24 mouse cellular contexts compared by ENCODE assay signal in the genomic region with DNA sequence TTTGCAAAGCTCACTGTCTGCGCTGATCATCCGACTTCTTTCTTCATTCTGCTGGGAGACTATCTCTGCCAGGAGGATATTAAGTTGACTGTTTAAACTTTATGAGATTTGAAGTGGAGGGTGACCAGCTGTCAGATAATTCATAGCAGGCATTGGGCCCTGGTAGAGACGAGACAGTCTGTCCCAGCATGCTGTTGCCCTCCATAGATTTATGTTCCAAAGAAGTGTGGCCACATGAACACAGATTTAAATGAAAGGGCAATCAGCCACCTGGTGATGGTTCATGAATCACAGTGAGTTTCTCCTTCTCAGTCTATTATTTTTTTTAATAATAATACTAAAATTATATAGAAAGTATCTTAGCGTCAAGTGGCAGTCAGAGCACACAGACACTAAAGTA.
"Had no signal": no experiment of that assay in that cellular context is flagged by ENCODE, and none has a peak within 500 bp of the region (broad histone marks: within the 10 kb centered on the region; RNA-seq: fewer than 3 reads in every experiment).

No protein-coding gene starts in this region.

- H3K4me2 ChIP-seq: heart, embryonic 11.5 days; heart, embryonic 13.5 days; heart, embryonic 15.5 days; hindbrain, embryonic 15.5 days; kidney, embryonic 15.5 days; limb, embryonic 13.5 days; limb, embryonic 15.5 days; liver, embryonic 12.5 days had no signal

- H3K9ac ChIP-seq: heart, embryonic 13.5 days; heart, embryonic 15.5 days; hindbrain, embryonic 15.5 days; kidney, embryonic 15.5 days; limb, embryonic 13.5 days; limb, embryonic 15.5 days; liver, embryonic 12.5 days had no signal

- H3K36me3 ChIP-seq: heart, embryonic 13.5 days; heart, embryonic 15.5 days; hindbrain, embryonic 15.5 days; kidney, embryonic 15.5 days; limb, embryonic 13.5 days; limb, embryonic 15.5 days; liver, embryonic 12.5 days had no signal

- H3K27ac ChIP-seq: heart, adult 2 months; heart, embryonic 13.5 days; heart, embryonic 15.5 days; hindbrain, embryonic 15.5 days; kidney, embryonic 15.5 days; kidney, postnatal 0 days; left cerebral cortex, adult 2 months; limb, embryonic 13.5 days; limb, embryonic 15.5 days; liver, embryonic 12.5 days had no signal

- H3K4me3 ChIP-seq: heart, adult 2 months; heart, embryonic 13.5 days; heart, embryonic 15.5 days; hindbrain, embryonic 15.5 days; kidney, embryonic 15.5 days; left cerebral cortex, adult 2 months; limb, embryonic 13.5 days; limb, embryonic 15.5 days; liver, embryonic 12.5 days had no signal

- H3K27me3 ChIP-seq: heart, embryonic 13.5 days; heart, embryonic 15.5 days; hindbrain, embryonic 15.5 days; kidney, embryonic 15.5 days; limb, embryonic 13.5 days; limb, embryonic 15.5 days; liver, embryonic 12.5 days had no signal

- H3K4me1 ChIP-seq: heart, embryonic 13.5 days; heart, embryonic 15.5 days; kidney, embryonic 15.5 days; limb, embryonic 13.5 days; limb, embryonic 15.5 days; liver, embryonic 12.5 days had no signal

- DNase-seq: gastrocnemius, postnatal 14 days; gastrocnemius, postnatal 36 days; heart, adult 11 months; heart, adult 2 months; heart, postnatal 14 days; heart, postnatal 36 days; kidney, adult 11 months; kidney, adult 2 months; kidney, adult 9 months; kidney, postnatal 14 days; kidney, postnatal 36 days; layer of hippocampus, adult 9-11 months; layer of hippocampus, postnatal 36 days had no signal

- H3K9me3 ChIP-seq: heart, embryonic 13.5 days; heart, embryonic 15.5 days; hindbrain, embryonic 15.5 days; kidney, embryonic 15.5 days; limb, embryonic 13.5 days; limb, embryonic 15.5 days; liver, embryonic 12.5 days had no signal

- ATAC-seq: intestine, embryonic 16.5 days; liver, embryonic 12.5 days had no signal
